Mouse (Mus musculus): ENCODE results near the gene Fancd2os.

GRCm38 (mm10) chr6:113604432-113605223 is 4.1 kb upstream of the Fancd2os start, which contains the start of gene Brk1:
- TF ChIP-seq CTCF (IDR thresholded peaks at IDR 0.05; ENCODE audit: control insufficient read depth, insufficient read depth, insufficient replicate concordance, low read depth, low read length) (peak; percentile 61), POLR2A (IDR thresholded peaks at IDR 0.05; ENCODE audit: control insufficient read depth, low read depth, low read length) (peak; percentile 71)
